Mouse (Mus musculus) bone marrow macrophage, adult 2 months (primary cell): Measurements from ENCODE around the gene Prrx1.

Source experiments
- CTCF ChIP-seq: IDR thresholded peaks from 2 replicates; pipeline ENCODE4 v1.5.1; 2012; ENCODE audit warnings: low read depth, mild to moderate bottlenecking, low read length, moderate library complexity
- POLR2A ChIP-seq: IDR thresholded peaks from 2 replicates; pipeline ENCODE4 v1.6.1; 2012; ENCODE audit warnings: mild to moderate bottlenecking, low read depth, low read length, borderline replicate concordance

- TF ChIP-seq POLR2A (no peak), CTCF (no peak)
Measured at GRCm38 (mm10) chr1:163311006-163311836, 2.3 kb downstream of the Prrx1 start.
